Mouse (Mus musculus): ENCODE measurements around the gene Ly6g6e. TPM values are rescaled to one million over a fixed set of nuclear protein-coding genes. Genes with fewer than 3 reads are reported as not detected.

Gene Ly6g6e
- polyA plus RNA-seq, 1 experiment from 2014 or later = 0.72 TPM

- Histone ChIP-seq H3K9ac (ENCODE audit: low read length) (peak overlapping the region; percentile 23), H3K36me3 (ENCODE audit: control insufficient read depth, insufficient read depth) (peaks cover 8% of the 10 kb centered on the region), H3K27ac (ENCODE audit: low read length) (peak overlapping the region; percentile 98), H3K4me1 (ENCODE audit: control insufficient read depth, insufficient read depth, low read length) (peaks cover 50% of the 10 kb centered on the region), H3K4me2 (ENCODE audit: low read depth, low read length) (peak overlapping the region; percentile 85), H3K9me3 (replicated peaks; ENCODE audit: control insufficient read depth, low read length) (no peaks in the 10 kb centered on the region), H3K4me3 (ENCODE audit: low read length) (no peak overlapping the region), H3K27me3 (ENCODE audit: control insufficient read depth, insufficient read depth, low read length) (no peaks in the 10 kb centered on the region)
- ATAC-seq (replicated peaks; ENCODE audit: extremely low read depth, insufficient read depth, low FRiP score) = no peak
- 22% methylated on average over 11 of the region's 11 CpGs for WGBS
These were observed 28.4 kb upstream of the Ly6g6e start for GRCm38 (mm10) chr17:35048149-35048931.

GRCm38 (mm10) chr17:35048932-35049440 is 27.7 kb upstream of the Ly6g6e start:
- Histone ChIP-seq H3K4me2 (ENCODE audit: low read depth, low read length) (peak overlapping the region; percentile 85), H3K27me3 (ENCODE audit: control insufficient read depth, insufficient read depth, low read length) (no peaks in the 10 kb centered on the region), H3K9ac (ENCODE audit: low read length) (peak overlapping the region; percentile 89), H3K4me1 (ENCODE audit: control insufficient read depth, insufficient read depth, low read length) (peaks cover 48% of the 10 kb centered on the region), H3K9me3 (replicated peaks; ENCODE audit: control insufficient read depth, low read length) (no peaks in the 10 kb centered on the region), H3K4me3 (ENCODE audit: low read length) (peak overlapping the region; percentile 88), H3K36me3 (ENCODE audit: control insufficient read depth, insufficient read depth) (peaks cover 14% of the 10 kb centered on the region), H3K27ac (ENCODE audit: low read length) (peak overlapping the region; percentile 98)
- ATAC-seq (replicated peaks; ENCODE audit: extremely low read depth, insufficient read depth, low FRiP score) = no peak
- WGBS = 53% methylated on average over 5 of the region's 5 CpGs

- peak within 1 kb of the TSS; percentile 98 for H3K27ac ChIP-seq (ENCODE audit: low read length)
- under 1% methylated on average over 11 of the region's 11 CpGs for WGBS
- H3K27me3 ChIP-seq (ENCODE audit: control insufficient read depth, insufficient read depth, low read length) = no peaks in the 10 kb centered on the region
- peak within 1 kb of the TSS; percentile 88 for H3K4me3 ChIP-seq (ENCODE audit: low read length)
- H3K9me3 ChIP-seq (replicated peaks; ENCODE audit: control insufficient read depth, low read length) = no peaks in the 10 kb centered on the region
- ATAC-seq (replicated peaks; ENCODE audit: extremely low read depth, insufficient read depth, low FRiP score) = peak; percentile 25
- peak within 1 kb of the TSS; percentile 85 for H3K4me2 ChIP-seq (ENCODE audit: low read depth, low read length)
- H3K36me3 ChIP-seq (ENCODE audit: control insufficient read depth, insufficient read depth) = peaks cover 20% of the 10 kb centered on the region
- peaks cover 47% of the 10 kb centered on the region for H3K4me1 ChIP-seq (ENCODE audit: control insufficient read depth, insufficient read depth, low read length)
- H3K9ac ChIP-seq (ENCODE audit: low read length) = peak within 1 kb of the TSS; percentile 89
These were observed 27.1 kb upstream of the Ly6g6e start, which contains the start of gene Clic1 for GRCm38 (mm10) chr17:35049561-35050016. TSS of gene Clic1 (plus strand) at chr17:35049966.

GRCm38 (mm10) chr17:35050126-35050750 is 26.5 kb upstream of the Ly6g6e start:
- under 1% methylated on average over 27 of the region's 27 CpGs for WGBS
- Histone ChIP-seq H3K9me3 (replicated peaks; ENCODE audit: control insufficient read depth, low read length) (no peaks in the 10 kb centered on the region), H3K36me3 (ENCODE audit: control insufficient read depth, insufficient read depth) (peaks cover 25% of the 10 kb centered on the region), H3K9ac (ENCODE audit: low read length) (peak overlapping the region; percentile 89), H3K4me3 (ENCODE audit: low read length) (peak overlapping the region; percentile 88), H3K27ac (ENCODE audit: low read length) (peak overlapping the region; percentile 98), H3K4me2 (ENCODE audit: low read depth, low read length) (peak overlapping the region; percentile 85), H3K27me3 (ENCODE audit: control insufficient read depth, insufficient read depth, low read length) (no peaks in the 10 kb centered on the region), H3K4me1 (ENCODE audit: control insufficient read depth, insufficient read depth, low read length) (peaks cover 40% of the 10 kb centered on the region)
- ATAC-seq (replicated peaks; ENCODE audit: extremely low read depth, insufficient read depth, low FRiP score) = peak; percentile 8

GRCm38 (mm10) chr17:35051156-35052086 is 25.3 kb upstream of the Ly6g6e start:
- no peaks in the 10 kb centered on the region for H3K27me3 ChIP-seq (ENCODE audit: control insufficient read depth, insufficient read depth, low read length)
- peak overlapping the region; percentile 98 for H3K27ac ChIP-seq (ENCODE audit: low read length)
- no peaks in the 10 kb centered on the region for H3K9me3 ChIP-seq (replicated peaks; ENCODE audit: control insufficient read depth, low read length)
- peak overlapping the region; percentile 89 for H3K9ac ChIP-seq (ENCODE audit: low read length)
- peak overlapping the region; percentile 88 for H3K4me3 ChIP-seq (ENCODE audit: low read length)
- H3K4me1 ChIP-seq (ENCODE audit: control insufficient read depth, insufficient read depth, low read length) = peaks cover 38% of the 10 kb centered on the region
- peak; percentile 71 for ATAC-seq (replicated peaks; ENCODE audit: extremely low read depth, insufficient read depth, low FRiP score)
- H3K4me2 ChIP-seq (ENCODE audit: low read depth, low read length) = peak overlapping the region; percentile 85
- WGBS = 2% methylated on average over 21 of the region's 21 CpGs
- H3K36me3 ChIP-seq (ENCODE audit: control insufficient read depth, insufficient read depth) = peaks cover 37% of the 10 kb centered on the region

GRCm38 (mm10) chr17:35052271-35052798 is 24.4 kb upstream of the Ly6g6e start:
- ATAC-seq (replicated peaks; ENCODE audit: extremely low read depth, insufficient read depth, low FRiP score) = no peak
- 57% methylated on average over 12 of the region's 12 CpGs for WGBS
- Histone ChIP-seq H3K9me3 (replicated peaks; ENCODE audit: control insufficient read depth, low read length) (no peaks in the 10 kb centered on the region), H3K27me3 (ENCODE audit: control insufficient read depth, insufficient read depth, low read length) (no peaks in the 10 kb centered on the region), H3K27ac (ENCODE audit: low read length) (peak overlapping the region; percentile 98), H3K9ac (ENCODE audit: low read length) (peak overlapping the region; percentile 89), H3K4me1 (ENCODE audit: control insufficient read depth, insufficient read depth, low read length) (peaks cover 33% of the 10 kb centered on the region), H3K36me3 (ENCODE audit: control insufficient read depth, insufficient read depth) (peaks cover 43% of the 10 kb centered on the region), H3K4me2 (ENCODE audit: low read depth, low read length) (peak overlapping the region; percentile 85), H3K4me3 (ENCODE audit: low read length) (peak overlapping the region; percentile 88)

- H3K36me3 ChIP-seq (ENCODE audit: control insufficient read depth, insufficient read depth) = peaks cover 61% of the 10 kb centered on the region
- peaks cover 28% of the 10 kb centered on the region for H3K4me1 ChIP-seq (ENCODE audit: control insufficient read depth, insufficient read depth, low read length)
- no peak overlapping the region for H3K9ac ChIP-seq (ENCODE audit: low read length)
- no peak overlapping the region for H3K4me3 ChIP-seq (ENCODE audit: low read length)
- H3K27ac ChIP-seq (ENCODE audit: low read length) = peak overlapping the region; percentile 46; the same call in 1 of the 2 replicates
- no peak overlapping the region for H3K4me2 ChIP-seq (ENCODE audit: low read depth, low read length)
- WGBS = 86% methylated on average over 7 of the region's 7 CpGs
- H3K9me3 ChIP-seq (replicated peaks; ENCODE audit: control insufficient read depth, low read length) = no peaks in the 10 kb centered on the region
- no peak for ATAC-seq (replicated peaks; ENCODE audit: extremely low read depth, insufficient read depth, low FRiP score)
- no peaks in the 10 kb centered on the region for H3K27me3 ChIP-seq (ENCODE audit: control insufficient read depth, insufficient read depth, low read length)
These were observed 20.8 kb upstream of the Ly6g6e start for GRCm38 (mm10) chr17:35055691-35056495.

- Histone ChIP-seq H3K9ac (ENCODE audit: low read length) (no peak overlapping the region), H3K4me3 (ENCODE audit: low read length) (no peak overlapping the region), H3K4me2 (ENCODE audit: low read depth, low read length) (no peak overlapping the region), H3K36me3 (ENCODE audit: control insufficient read depth, insufficient read depth) (peaks cover 67% of the 10 kb centered on the region), H3K9me3 (replicated peaks; ENCODE audit: control insufficient read depth, low read length) (no peaks in the 10 kb centered on the region), H3K4me1 (ENCODE audit: control insufficient read depth, insufficient read depth, low read length) (peaks cover 27% of the 10 kb centered on the region), H3K27ac (ENCODE audit: low read length) (no peak overlapping the region), H3K27me3 (ENCODE audit: control insufficient read depth, insufficient read depth, low read length) (no peaks in the 10 kb centered on the region)
- 75% methylated on average over 3 of the region's 3 CpGs for WGBS
- no peak for ATAC-seq (replicated peaks; ENCODE audit: extremely low read depth, insufficient read depth, low FRiP score)
These were observed 19.6 kb upstream of the Ly6g6e start for GRCm38 (mm10) chr17:35057090-35057489.
